Mouse (Mus musculus): ENCODE measurements around the gene Slc36a2. TPM values are rescaled to one million over a fixed set of nuclear protein-coding genes. Genes with fewer than 3 reads are reported as not detected.

The Slc36a2 gene
- total and polyA plus RNA-seq, 3 experiments = not detected

DNA sequence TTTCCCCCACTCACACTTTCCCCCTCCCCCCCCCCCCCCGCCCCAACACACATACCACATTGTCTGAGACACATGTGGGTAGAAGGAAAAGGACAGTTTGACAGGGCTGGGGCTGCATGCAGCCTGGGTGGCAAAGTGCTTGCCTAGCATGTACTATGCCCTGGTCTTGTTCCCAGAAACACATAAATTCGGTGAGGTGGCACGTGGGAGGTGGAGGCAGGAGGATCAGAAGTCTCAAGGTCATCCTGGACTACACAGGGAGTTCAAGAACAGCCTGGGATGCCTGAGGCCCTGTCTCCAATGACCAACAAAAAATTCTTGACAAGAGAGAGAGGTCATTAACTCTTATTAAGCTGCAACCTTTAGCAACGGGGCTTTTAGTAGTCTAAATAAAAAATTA lies 31.2 kb upstream of the Slc36a2 start:
- H3K4me3 ChIP-seq (ENCODE audit: control insufficient read depth in 1 of 2, insufficient read depth in 1 of 2, low read depth in 2 of 2, low read length in 2 of 2) = no peak overlapping the region
- peaks cover 0 to 5% of the 10 kb centered on the region in 2 experiments; a peak in 1 of 4 replicates for H3K36me3 ChIP-seq (ENCODE audit: control insufficient read depth in 1 of 2, insufficient read depth in 2 of 2, low read length in 2 of 2)
- H3K4me1 ChIP-seq (ENCODE audit: control insufficient read depth in 1 of 2, insufficient read depth in 2 of 2, low read length in 2 of 2) = peaks cover 0 to 4% of the 10 kb centered on the region in 2 experiments; a peak in 1 of 4 replicates
- H3K9me3 ChIP-seq (replicated peaks; ENCODE audit: insufficient read depth, low read length) = no peaks in the 10 kb centered on the region
- no peak overlapping the region for H3K9ac ChIP-seq (ENCODE audit: control insufficient read depth, low read depth, low read length, poor library complexity, severe bottlenecking)
- no peaks in the 10 kb centered on the region for H3K79me2 ChIP-seq (ENCODE audit: control insufficient read depth, insufficient read depth, low read length, poor library complexity)
- TF ChIP-seq CHD1 (IDR thresholded peaks at IDR 0.05; ENCODE audit: low read depth, low read length) = no peak
- no peak for TF ChIP-seq TBP (IDR thresholded peaks at IDR 0.05; ENCODE audit: low read depth, low read length)
- TF ChIP-seq BHLHE40 (IDR thresholded peaks at IDR 0.05; ENCODE audit: borderline replicate concordance, low read depth, low read length) = no peak
- no peak for TF ChIP-seq CTCF (IDR thresholded peaks at IDR 0.05 in 2 of 3, conservative IDR thresholded peaks at IDR 0.05 in 1 of 3; ENCODE audit: control insufficient read depth in 1 of 3, insufficient read depth in 1 of 3, low read depth in 2 of 3, low read length in 3 of 3, poor library complexity in 1 of 3, severe bottlenecking in 1 of 3)
- TF ChIP-seq MAZ (IDR thresholded peaks at IDR 0.05; ENCODE audit: low read depth, low read length) = no peak
- no peak for TF ChIP-seq MXI1 (IDR thresholded peaks at IDR 0.05; ENCODE audit: low read depth, low read length)
- TF ChIP-seq ZNF384 (IDR thresholded peaks at IDR 0.05; ENCODE audit: low read depth, low read length) = no peak
- no peak for TF ChIP-seq NELFE (IDR thresholded peaks at IDR 0.05; ENCODE audit: low read depth, low read length)
- TF ChIP-seq USF1 (IDR thresholded peaks at IDR 0.05; ENCODE audit: low read depth, low read length) = no peak
- no peak for TF ChIP-seq TCF12 (IDR thresholded peaks at IDR 0.05; ENCODE audit: low read depth, low read length)
- no peak for TF ChIP-seq MEF2A (IDR thresholded peaks at IDR 0.05; ENCODE audit: extremely low read depth, insufficient replicate concordance, low read depth, low read length, poor library complexity, severe bottlenecking)
- TF ChIP-seq MYC (IDR thresholded peaks at IDR 0.05; ENCODE audit: low read depth, low read length) = no peak
- no peak overlapping the region for H3K27ac ChIP-seq (ENCODE audit: control insufficient read depth, low read depth, low read length)
- DNase-seq (ENCODE audit: low read depth, low spot score) = no peak
- H3K27me3 ChIP-seq (ENCODE audit: control insufficient read depth in 1 of 2, insufficient read depth in 2 of 2, low read length in 2 of 2) = no peaks in the 10 kb centered on the region

DNA sequence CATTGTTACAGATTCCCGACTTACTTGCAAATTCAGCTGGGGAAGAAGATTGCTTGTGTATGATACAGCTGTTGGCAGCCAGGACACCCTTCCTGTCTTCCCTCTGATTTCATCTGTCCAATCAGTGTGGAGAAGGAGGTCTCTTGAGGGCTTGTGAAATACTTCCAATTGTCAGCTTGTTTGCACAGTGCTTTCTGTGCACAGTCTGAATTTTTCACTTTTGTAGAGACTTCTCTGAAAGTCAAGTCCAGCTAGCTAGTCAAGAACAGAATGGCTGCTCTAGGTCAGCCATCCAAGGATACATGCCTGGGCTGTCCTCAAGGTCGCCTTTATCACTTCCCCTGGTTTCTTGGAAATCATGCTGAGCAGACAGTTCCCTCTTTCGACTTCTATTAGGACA lies 30.1 kb upstream of the Slc36a2 start:
- H3K9ac ChIP-seq (ENCODE audit: control insufficient read depth, low read depth, low read length, poor library complexity, severe bottlenecking) = no peak overlapping the region
- H3K4me3 ChIP-seq (ENCODE audit: control insufficient read depth in 1 of 2, insufficient read depth in 1 of 2, low read depth in 2 of 2, low read length in 2 of 2) = no peak overlapping the region
- peaks cover 0 to 5% of the 10 kb centered on the region in 2 experiments; a peak in 1 of 4 replicates for H3K36me3 ChIP-seq (ENCODE audit: control insufficient read depth in 1 of 2, insufficient read depth in 2 of 2, low read length in 2 of 2)
- no peak for DNase-seq (ENCODE audit: low read depth, low spot score)
- no peak overlapping the region for H3K27ac ChIP-seq (ENCODE audit: control insufficient read depth, low read depth, low read length)
- H3K9me3 ChIP-seq (replicated peaks; ENCODE audit: insufficient read depth, low read length) = no peaks in the 10 kb centered on the region
- H3K27me3 ChIP-seq (ENCODE audit: control insufficient read depth in 1 of 2, insufficient read depth in 2 of 2, low read length in 2 of 2) = no peaks in the 10 kb centered on the region
- peaks cover 0 to 4% of the 10 kb centered on the region in 2 experiments; a peak in 2 of 4 replicates for H3K4me1 ChIP-seq (ENCODE audit: control insufficient read depth in 1 of 2, insufficient read depth in 2 of 2, low read length in 2 of 2)
- no peaks in the 10 kb centered on the region for H3K79me2 ChIP-seq (ENCODE audit: control insufficient read depth, insufficient read depth, low read length, poor library complexity)
- TF ChIP-seq HCFC1 (IDR thresholded peaks at IDR 0.05; ENCODE audit: low read depth, low read length) (no peak), E2F4 (IDR thresholded peaks at IDR 0.05; ENCODE audit: borderline replicate concordance, low read depth, low read length) (no peak), ZNF384 (IDR thresholded peaks at IDR 0.05; ENCODE audit: low read depth, low read length) (no peak), RCOR1 (IDR thresholded peaks at IDR 0.05; ENCODE audit: low read depth, low read length) (no peak), CTCF (IDR thresholded peaks at IDR 0.05 in 2 of 3, conservative IDR thresholded peaks at IDR 0.05 in 1 of 3; ENCODE audit: control insufficient read depth in 1 of 3, insufficient read depth in 1 of 3, low read depth in 2 of 3, low read length in 3 of 3, poor library complexity in 1 of 3, severe bottlenecking in 1 of 3) (no peak), MEF2A (IDR thresholded peaks at IDR 0.05; ENCODE audit: extremely low read depth, insufficient replicate concordance, low read depth, low read length, poor library complexity, severe bottlenecking) (no peak), CHD2 (IDR thresholded peaks at IDR 0.05; ENCODE audit: low read length) (no peak), USF2 (IDR thresholded peaks at IDR 0.05; ENCODE audit: borderline replicate concordance in 1 of 2, insufficient read depth in 1 of 2, low read depth in 1 of 2, low read length in 2 of 2) (no peak), USF1 (IDR thresholded peaks at IDR 0.05; ENCODE audit: low read depth, low read length) (no peak), MXI1 (IDR thresholded peaks at IDR 0.05; ENCODE audit: low read depth, low read length) (no peak), TCF12 (IDR thresholded peaks at IDR 0.05; ENCODE audit: low read depth, low read length) (no peak), MAZ (IDR thresholded peaks at IDR 0.05; ENCODE audit: low read depth, low read length) (no peak), ETS1 (IDR thresholded peaks at IDR 0.05; ENCODE audit: low read depth, low read length) (no peak)

Measured in MEL (cell line).